Mouse (Mus musculus) monocyte, adult 5-6 weeks (primary cell): ENCODE measurements around the gene Racgap1. TPM values are rescaled to one million over a fixed set of nuclear protein-coding genes. Genes with fewer than 3 reads are reported as not detected.

Experiments
- ATAC-seq: fragments of 153-309, 156-312 bp; replicated peaks from 2 replicates; pipeline ENCODE4 v1.8.0; 2017; ENCODE audit warnings: mild to moderate bottlenecking; ENCODE audit not compliant: low TSS enrichment, insufficient number of reproducible peaks, severe bottlenecking, poor library complexity, low FRiP score
- total RNA-seq: library from RNA; stranded (forward); fragments of 200-1000, 200-491, 200-594 nt; gene quantifications from 3 replicates; pipeline ENCODE4 v1.2.3, GENCODE M21; 2017

Racgap1 gene
- total RNA-seq, 1 experiment from 2014 or later: 17.8 TPM

GRCm38 (mm10) chr15:99637405-99638123, 13.9 kb downstream of the Racgap1 start:
- no peak for ATAC-seq

- no peak; the same call in 1 of the 2 replicates for ATAC-seq
Measured at GRCm38 (mm10) chr15:99634702-99635101, 16.8 kb downstream of the Racgap1 start.

- no peak for ATAC-seq
Measured at GRCm38 (mm10) chr15:99631618-99632017, 19.8 kb downstream of the Racgap1 start.

- no peak for ATAC-seq
Measured at GRCm38 (mm10) chr15:99622063-99622462, 29.4 kb downstream of the Racgap1 start.

GRCm38 (mm10) chr15:99619821-99620220, 31.6 kb downstream of the Racgap1 start:
- no peak for ATAC-seq

- no peak for ATAC-seq
Measured at GRCm38 (mm10) chr15:99618595-99618994, 32.9 kb downstream of the Racgap1 start.

GRCm38 (mm10) chr15:99615246-99615645, 36.2 kb downstream of the Racgap1 start:
- no peak for ATAC-seq

GRCm38 (mm10) chr15:99614753-99615152, 36.7 kb downstream of the Racgap1 start:
- ATAC-seq: no peak

GRCm38 (mm10) chr15:99614273-99614672, 37.2 kb downstream of the Racgap1 start:
- ATAC-seq: no peak

GRCm38 (mm10) chr15:99611563-99611962, 39.9 kb downstream of the Racgap1 start:
- no peak for ATAC-seq

- ATAC-seq: no peak
Measured at GRCm38 (mm10) chr15:99608382-99609125, 42.9 kb downstream of the Racgap1 start.

- ATAC-seq: no peak
Measured at GRCm38 (mm10) chr15:99607388-99608113, 43.9 kb downstream of the Racgap1 start.

- ATAC-seq: no peak
Measured at GRCm38 (mm10) chr15:99606515-99606914, 44.9 kb downstream of the Racgap1 start.

GRCm38 (mm10) chr15:99605595-99605994, 45.9 kb downstream of the Racgap1 start:
- ATAC-seq: no peak

GRCm38 (mm10) chr15:99603216-99603615, 48.2 kb downstream of the Racgap1 start:
- ATAC-seq: no peak

GRCm38 (mm10) chr15:99602206-99602820, 49.1 kb downstream of the Racgap1 start:
- ATAC-seq: no peak

- no peak for ATAC-seq
Measured at GRCm38 (mm10) chr15:99601823-99602120, 49.7 kb downstream of the Racgap1 start.

GRCm38 (mm10) chr15:99600986-99601822, 50.3 kb downstream of the Racgap1 start, which contains the start of gene Aqp6:
Gene Aqp6 (plus strand): TSS chr15:99601400.
- no peak for ATAC-seq
